Mouse (Mus musculus) right cerebral cortex, postnatal 36 days (tissue): ENCODE results near the gene Wbp1l.

Experiments used
- DNase-seq, 2 experiments: peaks; one replicate each; pipeline ENCODE4 v3.0.0; 2022; ENCODE audit warnings: low spot score in 2 of 2, mixed read lengths in 1 of 2

The Wbp1l gene

GRCm38 (mm10) chr19:46705779-46706495, 107.1 kb downstream of the Wbp1l start:
- no peak for DNase-seq

- DNase-seq, result no peak
Observed at GRCm38 (mm10) chr19:46706540-46707295, 107.8 kb downstream of the Wbp1l start.
